Mouse (Mus musculus): ENCODE measurements around the gene Osgep. TPM values are rescaled to one million over a fixed set of nuclear protein-coding genes. Genes with fewer than 3 reads are reported as not detected.
A peak's percentile ranks its signal among the peaks of the same experiment; 100 is the strongest.
"Not testable (repeated sequence)": the region's sequence is repeated elsewhere in the genome, so short reads cannot be mapped to it uniquely, and the experiment has no call there.

Gene Osgep
- total RNA-seq, 2 experiments from 2014 or later = 30.9 to 42.8 TPM

GRCm38 (mm10) chr14:50892541-50893459, 31.9 kb downstream of the Osgep start:
- DNase-seq (ENCODE audit: low spot score in 2 of 2) = no peak

GRCm38 (mm10) chr14:50892091-50892490, 32.6 kb downstream of the Osgep start:
- no peak for DNase-seq (ENCODE audit: low spot score in 2 of 2)

GRCm38 (mm10) chr14:50891621-50892020, 33.1 kb downstream of the Osgep start:
- no peak for DNase-seq (ENCODE audit: low spot score in 2 of 2)

GRCm38 (mm10) chr14:50876236-50876950, 48.3 kb downstream of the Osgep start:
- DNase-seq (ENCODE audit: low spot score in 2 of 2) = no peak

- no peak for DNase-seq (ENCODE audit: low spot score in 2 of 2)
Observed at GRCm38 (mm10) chr14:50875591-50876230, 49.0 kb downstream of the Osgep start.

- no peak for DNase-seq (ENCODE audit: low spot score in 2 of 2)
Observed at GRCm38 (mm10) chr14:50875175-50875574, 49.5 kb downstream of the Osgep start.

- DNase-seq (ENCODE audit: low spot score in 2 of 2) = no peak
Observed at GRCm38 (mm10) chr14:50871284-50871683, 53.4 kb downstream of the Osgep start.

GRCm38 (mm10) chr14:50870805-50871143, 53.9 kb downstream of the Osgep start:
- DNase-seq (ENCODE audit: low spot score in 2 of 2) = no peak

GRCm38 (mm10) chr14:50869889-50870804, 54.5 kb downstream of the Osgep start, which contains the start of gene Tep1:
Gene Tep1, minus strand, starts transcription at chr14:50870560.
- peak; percentile 14 to 43 for DNase-seq (ENCODE audit: low spot score in 2 of 2)

- no peak for DNase-seq (ENCODE audit: low spot score in 2 of 2)
Observed at GRCm38 (mm10) chr14:50868656-50869055, 56.0 kb downstream of the Osgep start.

GRCm38 (mm10) chr14:50868211-50868610, 56.5 kb downstream of the Osgep start:
- no peak for DNase-seq (ENCODE audit: low spot score in 2 of 2)

GRCm38 (mm10) chr14:50866966-50867365, 57.7 kb downstream of the Osgep start:
- DNase-seq (ENCODE audit: low spot score in 2 of 2) = no peak

GRCm38 (mm10) chr14:50865005-50865404, 59.7 kb downstream of the Osgep start:
- DNase-seq (ENCODE audit: low spot score in 2 of 2) = not testable (repeated sequence)

- no peak for DNase-seq (ENCODE audit: low spot score in 2 of 2)
Observed at GRCm38 (mm10) chr14:50862641-50863040, 62.1 kb downstream of the Osgep start.

Other genes with a start within 250 kb of the Osgep start
- gene Olfr747, start 231.7 kb downstream of the Osgep start, total RNA-seq (2021) = not detected
- not detected for gene Olfr748, start 217.5 kb downstream of the Osgep start, total RNA-seq (2021)
- gene Olfr749, start 179.8 kb downstream of the Osgep start, total RNA-seq (2021) = not detected
- 10 to 100 TPM; 66.0 to 67.9 TPM for gene Ttc5, start 139.4 kb downstream of the Osgep start, total RNA-seq (2021)
- gene Ccnb1ip1, start 117.2 kb downstream of the Osgep start, total RNA-seq (2021) = 1 to 10 TPM in 1 of 2 experiments, under 1 TPM in 1; 0.28 to 1.9 TPM
- gene Parp2, start 117.1 kb downstream of the Osgep start, total RNA-seq (2021) = 10 to 100 TPM; 21.6 to 30.1 TPM
- 1 to 10 TPM; 2.7 to 6.1 TPM for gene Tep1, start 54.3 kb downstream of the Osgep start, total RNA-seq (2021)
- 1 to 10 TPM; 2.4 to 2.5 TPM for gene Klhl33, start 27.4 kb downstream of the Osgep start, total RNA-seq (2021)
- gene Apex1, start 75 bp upstream of the Osgep start, total RNA-seq (2021) = 10 to 100 TPM; 66.3 to 71.3 TPM
- gene Pip4p1, start 6.0 kb upstream of the Osgep start, total RNA-seq (2021) = 10 to 100 TPM; 77.4 to 86.4 TPM
- gene Pnp, start 6.2 kb upstream of the Osgep start, total RNA-seq (2021) = 10 to 100 TPM; 11.8 to 14.8 TPM
- 10 to 100 TPM; 11.5 to 20.3 TPM for gene Gm49342, start 19.6 kb upstream of the Osgep start, total RNA-seq (2021)
- gene Pnp2, start 31.1 kb upstream of the Osgep start, total RNA-seq (2021) = under 1 TPM; 0.52 to 0.92 TPM
- under 1 TPM; 0.24 to 0.35 TPM for gene Rnase10, start 82.9 kb upstream of the Osgep start, total RNA-seq (2021)
- not detected for gene Rnase9, start 117.0 kb upstream of the Osgep start, total RNA-seq (2021)
- gene Rnase11, start 125.3 kb upstream of the Osgep start, total RNA-seq (2021) = not detected
- gene Rnase12, start 132.8 kb upstream of the Osgep start, total RNA-seq (2021) = not detected
- gene Olfr750, start 149.5 kb upstream of the Osgep start, total RNA-seq (2021) = not detected
- gene Rnase4, start 166.2 kb upstream of the Osgep start, total RNA-seq (2021) = 10 to 100 TPM; 19.8 to 20.8 TPM
- 1 to 10 TPM; 4.7 to 5.6 TPM for gene Ang, start 166.3 kb upstream of the Osgep start, total RNA-seq (2021)
- not detected for gene Eddm3b, start 189.5 kb upstream of the Osgep start, total RNA-seq (2021)
- under 1 TPM in 1 of 2 experiments, not detected in 1; 0.74 TPM for gene Rnase6, start 199.0 kb upstream of the Osgep start, total RNA-seq (2021)
- 1 to 10 TPM; 1.0 to 1.1 TPM for gene Rnase1, start 221.9 kb upstream of the Osgep start, total RNA-seq (2021)
- not detected for gene Rnase2b, start 237.4 kb upstream of the Osgep start, total RNA-seq (2021)

All from layer of hippocampus, postnatal 14 days (tissue).